8 mouse cellular contexts compared by ENCODE assay signal in the genomic region with DNA sequence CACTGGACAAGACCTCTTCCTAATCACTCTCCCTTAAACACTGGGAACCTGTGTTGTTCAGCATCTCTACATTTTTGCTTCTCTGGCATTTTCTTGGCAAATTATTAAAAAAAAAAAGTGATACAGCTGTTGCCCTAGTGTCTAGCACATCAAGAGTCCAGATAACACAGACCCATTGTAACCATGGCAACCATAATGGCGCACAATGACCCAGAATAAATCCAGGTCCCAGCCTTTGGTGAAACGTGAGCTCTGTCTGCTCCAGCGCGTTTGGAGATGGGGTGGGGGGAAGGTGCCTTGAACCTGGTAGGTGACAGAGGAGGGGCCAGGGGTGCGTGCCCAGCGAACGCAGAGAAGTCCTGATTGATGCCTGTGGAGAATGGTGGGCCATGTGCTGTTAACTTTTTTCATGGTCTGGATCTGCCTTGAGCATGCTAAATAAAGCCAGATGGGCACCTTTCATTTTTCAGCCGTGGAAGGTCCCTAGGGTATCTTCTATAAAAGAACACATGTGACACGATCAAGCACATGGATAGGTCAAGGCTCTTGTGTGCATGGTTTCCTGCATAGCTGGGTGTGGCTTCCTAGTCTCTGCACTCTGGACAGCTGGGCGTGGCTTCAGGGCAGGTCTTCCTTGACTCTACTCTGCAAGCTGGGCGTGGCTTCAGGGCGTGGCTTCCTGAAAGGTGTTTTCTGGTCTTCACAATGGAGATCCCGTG.
DNase-seq lines count a peak whose midpoint lies in the region; ATAC-seq and TF ChIP-seq lines count a peak whose summit lies in the region.

No protein-coding gene starts in this region.

- no peaks in the 10 kb centered on the region for H3K36me3 ChIP-seq in forebrain, embryonic 13.5 days (ENCODE audit: poor library complexity, severe bottlenecking)
- H3K36me3 ChIP-seq in forebrain, embryonic 15.5 days: no peaks in the 10 kb centered on the region
- H3K36me3 ChIP-seq in hindbrain, embryonic 15.5 days: no peaks in the 10 kb centered on the region
- no peaks in the 10 kb centered on the region for H3K36me3 ChIP-seq in midbrain, embryonic 16.5 days (ENCODE audit: control insufficient read depth, insufficient read depth, low read length)

- peak; percentile 43; the same call in 1 of the 2 replicates for ATAC-seq in forebrain, embryonic 13.5 days
- ATAC-seq in forebrain, embryonic 15.5 days (replicated peaks): no peak
- peak; percentile 54; the same call in 1 of the 2 replicates for ATAC-seq in hindbrain, embryonic 15.5 days (ENCODE audit: low FRiP score, low read depth)
- ATAC-seq in midbrain, embryonic 16.5 days: 0 out of 2 replicates have a peak, but pooled peaks have one; percentile 64

- H3K4me1 ChIP-seq in forebrain, embryonic 13.5 days: peaks cover 7% of the 10 kb centered on the region
- H3K4me1 ChIP-seq in forebrain, embryonic 15.5 days: no peaks in the 10 kb centered on the region
- H3K4me1 ChIP-seq in hindbrain, embryonic 15.5 days (replicated peaks): peaks cover 11% of the 10 kb centered on the region
- peaks cover 6% of the 10 kb centered on the region for H3K4me1 ChIP-seq in midbrain, embryonic 16.5 days (ENCODE audit: control insufficient read depth, insufficient read depth, low read length)

- no peak for TF ChIP-seq CTCF in layer of hippocampus, adult 2 months (conservative IDR thresholded peaks at IDR 0.05)

- no peak overlapping the region for H3K4me2 ChIP-seq in forebrain, embryonic 13.5 days
- no peak overlapping the region for H3K4me2 ChIP-seq in forebrain, embryonic 15.5 days (replicated peaks)
- no peak overlapping the region for H3K4me2 ChIP-seq in hindbrain, embryonic 15.5 days
- no peak overlapping the region for H3K4me2 ChIP-seq in midbrain, embryonic 16.5 days (ENCODE audit: low read length)

- H3K9me3 ChIP-seq in forebrain, embryonic 13.5 days (replicated peaks): no peaks in the 10 kb centered on the region
- H3K9me3 ChIP-seq in forebrain, embryonic 15.5 days: no peaks in the 10 kb centered on the region
- H3K9me3 ChIP-seq in hindbrain, embryonic 15.5 days: no peaks in the 10 kb centered on the region
- H3K9me3 ChIP-seq in midbrain, embryonic 16.5 days (replicated peaks; ENCODE audit: control insufficient read depth, low read length, poor library complexity, severe bottlenecking): no peaks in the 10 kb centered on the region

- H3K27ac ChIP-seq in forebrain, embryonic 13.5 days: no peak overlapping the region
- no peak overlapping the region for H3K27ac ChIP-seq in forebrain, embryonic 15.5 days (replicated peaks)
- no peak overlapping the region for H3K27ac ChIP-seq in hindbrain, embryonic 15.5 days (replicated peaks)
- no peak overlapping the region for H3K27ac ChIP-seq in midbrain, embryonic 16.5 days (ENCODE audit: low read length)
- H3K27ac ChIP-seq in layer of hippocampus, adult 2 months: no peak overlapping the region

- H3K9ac ChIP-seq in forebrain, embryonic 13.5 days: no peak overlapping the region
- no peak overlapping the region for H3K9ac ChIP-seq in forebrain, embryonic 15.5 days (replicated peaks)
- no peak overlapping the region for H3K9ac ChIP-seq in hindbrain, embryonic 15.5 days
- no peak overlapping the region for H3K9ac ChIP-seq in midbrain, embryonic 16.5 days (ENCODE audit: low read depth, low read length)

- H3K27me3 ChIP-seq in forebrain, embryonic 13.5 days: no peaks in the 10 kb centered on the region
- H3K27me3 ChIP-seq in forebrain, embryonic 15.5 days: no peaks in the 10 kb centered on the region
- H3K27me3 ChIP-seq in hindbrain, embryonic 15.5 days: no peaks in the 10 kb centered on the region
- no peaks in the 10 kb centered on the region for H3K27me3 ChIP-seq in midbrain, embryonic 16.5 days (ENCODE audit: control insufficient read depth, insufficient read depth, low read depth, low read length)

- WGBS in forebrain, embryonic 13.5 days: 51% methylated on average over 13 of the region's 13 CpGs
- 47% methylated on average over 13 of the region's 13 CpGs for WGBS in forebrain, embryonic 15.5 days
- WGBS in hindbrain, embryonic 15.5 days: 32% methylated on average over 13 of the region's 13 CpGs
- WGBS in midbrain, embryonic 16.5 days: 42% methylated on average over 13 of the region's 13 CpGs

- no peak overlapping the region for H3K4me3 ChIP-seq in forebrain, embryonic 13.5 days
- H3K4me3 ChIP-seq in forebrain, embryonic 15.5 days: no peak overlapping the region
- no peak overlapping the region for H3K4me3 ChIP-seq in hindbrain, embryonic 15.5 days
- H3K4me3 ChIP-seq in midbrain, embryonic 16.5 days (ENCODE audit: low read depth, low read length): no peak overlapping the region
- no peak overlapping the region for H3K4me3 ChIP-seq in layer of hippocampus, adult 2 months

- DNase-seq in NIH3T3 (ENCODE audit: low read depth): peak; percentile 8
- no peak for DNase-seq in layer of hippocampus, adult 2 months (ENCODE audit: low spot score in 2 of 2)
- DNase-seq in cerebellum, adult 18-20 months: no peak
- DNase-seq in cerebellum, adult 8-10 months: no peak
